Mouse (Mus musculus) myocyte (in vitro differentiated cells): ENCODE measurements around the gene Heca. TPM values are rescaled to one million over a fixed set of nuclear protein-coding genes. Genes with fewer than 3 reads are reported as not detected.
"Not testable (repeated sequence)": the region's sequence is repeated elsewhere in the genome, so short reads cannot be mapped to it uniquely, and the experiment has no call there.

Experiments
- H3K27me3 ChIP-seq: one replicate; pipeline ENCODE4 v1.6.1; 2011; ENCODE audit not compliant: control insufficient read depth, insufficient read depth, insufficient read length
- H3K36me3 ChIP-seq: one replicate; pipeline ENCODE4 v1.6.1; 2011; ENCODE audit not compliant: control insufficient read depth, insufficient read depth
- H3K4me2 ChIP-seq: one replicate; pipeline ENCODE4 v1.6.1; 2011; ENCODE audit warnings: low read depth, control low read depth
- H3K4me3 ChIP-seq: one replicate; pipeline ENCODE4 v1.5.1; 2011; ENCODE audit warnings: mild to moderate bottlenecking, control low read depth, moderate library complexity
- H3K79me2 ChIP-seq: one replicate; pipeline ENCODE4 v1.6.1; 2011; ENCODE audit not compliant: control insufficient read depth, insufficient read depth
- H3ac ChIP-seq: one replicate; pipeline ENCODE4 v1.6.1; 2011; ENCODE audit not compliant: control insufficient read depth, insufficient read length
- CEBPB ChIP-seq: IDR thresholded peaks from 2 replicates; pipeline ENCODE4 v1.6.1; 2011; ENCODE audit warnings: mild to moderate bottlenecking, moderate library complexity; ENCODE audit not compliant: poor library complexity, insufficient read depth, severe bottlenecking
- E2F4 ChIP-seq: IDR thresholded peaks from one replicate; pipeline ENCODE4 v1.6.1; 2011; ENCODE audit warnings: mild to moderate bottlenecking, control low read depth, moderate library complexity; ENCODE audit not compliant: insufficient read depth
- MAX ChIP-seq: IDR thresholded peaks from one replicate; pipeline ENCODE4 v1.6.1; 2011; ENCODE audit warnings: low read depth, mild to moderate bottlenecking, control low read depth
- MYOD1 ChIP-seq, 3 experiments: IDR thresholded peaks; one replicate each; pipeline ENCODE4 v1.6.1; 2011; ENCODE audit warnings: control low read depth in 2 of 3, low read depth in 2 of 3, mild to moderate bottlenecking in 2 of 3, moderate library complexity in 1 of 3; ENCODE audit not compliant: insufficient read length in 2 of 3, control insufficient read depth in 1 of 3
- MYOG ChIP-seq, 3 experiments: IDR thresholded peaks; one replicate each; pipeline ENCODE4 v1.6.1; 2011; ENCODE audit warnings: control low read depth in 2 of 3, low read depth in 2 of 3, mild to moderate bottlenecking in 2 of 3; ENCODE audit not compliant: insufficient read length in 2 of 3, control insufficient read depth in 1 of 3, insufficient read depth in 1 of 3
- POLR2A ChIP-seq: IDR thresholded peaks from one replicate; pipeline ENCODE4 v1.6.1; 2011; ENCODE audit warnings: low read depth, mild to moderate bottlenecking, control low read depth, moderate library complexity; ENCODE audit not compliant: insufficient read length
- POLR2AphosphoS2 ChIP-seq: IDR thresholded peaks from one replicate; pipeline ENCODE4 v1.6.1; 2011; ENCODE audit warnings: low read depth, control low read depth; ENCODE audit not compliant: insufficient read length
- REST ChIP-seq: IDR thresholded peaks from one replicate; pipeline ENCODE4 v1.6.1; 2011; ENCODE audit warnings: mild to moderate bottlenecking, control low read depth, moderate library complexity; ENCODE audit not compliant: insufficient read depth, insufficient read length
- SRF ChIP-seq: IDR thresholded peaks from one replicate; pipeline ENCODE4 v1.6.1; 2011; ENCODE audit warnings: low read depth; ENCODE audit not compliant: control insufficient read depth, insufficient read length
- TCF12 ChIP-seq: IDR thresholded peaks from one replicate; pipeline ENCODE4 v1.6.1; 2011; ENCODE audit warnings: mild to moderate bottlenecking, control low read depth; ENCODE audit not compliant: poor library complexity, insufficient read depth, severe bottlenecking
- TCF3 ChIP-seq: IDR thresholded peaks from one replicate; pipeline ENCODE4 v1.6.1; 2011; ENCODE audit warnings: low read depth, control low read depth; ENCODE audit not compliant: insufficient read length
- USF1 ChIP-seq: IDR thresholded peaks from one replicate; pipeline ENCODE4 v1.6.1; 2011; ENCODE audit warnings: low read depth, mild to moderate bottlenecking, control low read depth, moderate library complexity
- polyA plus RNA-seq: library from polyadenylated mRNA; unstranded; fragments of >200 nt; fragmentation: generic; extraction: Trizol; gene quantifications from one replicate; pipeline ENCODE4 v1.2.1, GENCODE M21; 2012; ENCODE audit warnings: missing spikeins

Gene Heca
- polyA plus RNA-seq, 1 experiment, result 4.1 TPM

DNA sequence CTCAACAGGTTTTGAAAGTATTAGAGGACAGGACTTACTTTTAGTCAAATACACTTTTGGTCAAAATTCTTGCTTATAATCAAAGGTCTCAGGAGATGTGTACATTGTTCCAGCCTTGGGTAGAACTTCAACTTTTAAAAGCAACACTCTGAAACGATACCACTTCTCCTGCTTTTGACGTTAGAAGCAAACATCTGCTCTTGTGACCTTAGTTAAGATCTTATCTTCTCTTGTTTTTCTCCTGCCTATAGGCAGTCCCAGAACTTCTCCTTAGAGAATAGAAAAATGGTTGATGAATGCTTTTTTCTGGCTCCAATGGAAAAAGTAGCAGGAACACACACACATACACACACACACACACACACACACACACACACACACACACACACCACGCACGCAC, 18.2 kb upstream of the Heca start:
- Histone ChIP-seq H3K36me3 (no peaks in the 10 kb centered on the region), H3K4me2 (no peak overlapping the region), H3K79me2 (no peaks in the 10 kb centered on the region), H3K4me3 (no peak overlapping the region), H3K27me3 (no peaks in the 10 kb centered on the region), H3ac (no peak overlapping the region)
- TF ChIP-seq USF1, result no peak
- no peak for TF ChIP-seq POLR2AphosphoS2
- TF ChIP-seq TCF12, result no peak
- TF ChIP-seq TCF3, result no peak
- TF ChIP-seq POLR2A, result no peak
- TF ChIP-seq REST, result no peak
- no peak for TF ChIP-seq CEBPB
- TF ChIP-seq SRF, result no peak
- TF ChIP-seq MYOD1 (IDR thresholded peaks at IDR 0.05; ENCODE audit: control insufficient read depth in 1 of 3, insufficient read length in 2 of 3, low read depth in 2 of 3), result no peak
- no peak for TF ChIP-seq E2F4

DNA sequence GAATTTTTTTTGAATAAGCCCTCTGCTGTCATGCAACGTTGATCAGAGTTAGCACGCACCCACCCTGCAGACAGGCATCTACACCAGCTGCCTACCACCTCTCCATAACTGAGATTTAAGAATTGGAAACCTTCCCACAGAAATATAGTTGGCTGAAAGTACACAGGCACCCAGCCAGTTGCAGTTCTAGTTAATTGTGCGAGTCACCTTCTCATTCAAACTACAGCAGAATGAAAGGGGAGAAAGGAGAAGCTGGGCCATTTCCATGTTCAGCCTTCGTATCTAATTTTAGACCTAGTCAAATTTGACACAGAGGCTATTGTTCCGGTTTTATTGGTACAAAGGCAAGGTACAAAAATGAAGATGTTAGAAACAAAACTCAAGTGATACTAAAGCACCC, 2.9 kb upstream of the Heca start:
- no peak overlapping the region for H3K4me2 ChIP-seq
- H3K36me3 ChIP-seq, result no peaks in the 10 kb centered on the region
- no peak overlapping the region for H3K4me3 ChIP-seq
- H3K27me3 ChIP-seq, result no peaks in the 10 kb centered on the region
- no peak for TF ChIP-seq MAX
- no peak for TF ChIP-seq MYOG (IDR thresholded peaks at IDR 0.05; ENCODE audit: control insufficient read depth in 1 of 3, insufficient read depth in 1 of 3, insufficient read length in 2 of 3, low read depth in 2 of 3)
- TF ChIP-seq USF1, result no peak
- no peak for TF ChIP-seq SRF
- no peak for TF ChIP-seq CEBPB
- no peak for TF ChIP-seq TCF12
- no peak for TF ChIP-seq REST
- TF ChIP-seq MYOD1 (IDR thresholded peaks at IDR 0.05; ENCODE audit: control insufficient read depth in 1 of 3, insufficient read length in 2 of 3, low read depth in 2 of 3), result no peak
- no peak for TF ChIP-seq E2F4
- TF ChIP-seq TCF3, result no peak
- H3K79me2 ChIP-seq, result peaks cover 3% of the 10 kb centered on the region
- H3ac ChIP-seq, result no peak overlapping the region

DNA sequence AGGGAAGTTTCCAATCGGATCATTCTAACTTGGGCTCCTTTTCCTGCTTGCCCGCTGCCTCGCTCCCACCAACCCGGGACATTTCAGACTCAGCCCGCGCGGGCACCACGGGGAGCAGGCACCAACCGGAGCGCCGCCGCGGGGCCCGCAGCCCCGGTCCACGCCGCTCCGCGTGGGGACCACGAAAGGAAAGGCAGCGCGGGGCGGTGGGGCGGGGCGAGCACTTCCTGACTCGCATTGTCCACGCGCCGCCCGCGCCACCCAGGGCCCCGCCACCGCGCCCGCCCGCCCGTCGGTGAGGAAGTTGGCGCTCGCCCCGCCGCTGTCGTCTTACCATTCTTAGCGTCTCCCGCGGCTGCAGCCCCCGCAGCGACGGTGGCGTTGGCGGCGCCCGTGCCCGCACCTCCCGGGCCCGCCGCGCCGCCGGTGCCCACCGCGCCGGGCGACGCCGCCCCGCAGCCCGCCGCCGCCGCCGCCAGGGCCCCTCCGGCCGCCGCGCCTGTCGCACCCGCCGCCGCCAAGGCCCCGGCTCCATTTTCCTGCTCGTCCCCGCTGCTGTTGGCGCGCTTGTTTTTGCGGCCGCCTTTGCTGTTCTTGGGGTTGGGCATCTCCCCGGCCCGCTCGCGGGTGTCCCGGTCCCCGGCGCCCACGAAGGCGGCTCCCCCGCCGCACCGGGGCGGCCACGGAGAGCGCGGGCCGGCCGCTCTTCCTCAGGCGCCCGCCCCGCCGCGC, 526 bp downstream of the Heca start:
- Histone ChIP-seq H3ac (peak overlapping the region; percentile 95), H3K4me2 (peak overlapping the region; percentile 67), H3K36me3 (no peaks in the 10 kb centered on the region), H3K27me3 (no peaks in the 10 kb centered on the region), H3K4me3 (peak overlapping the region; percentile 48), H3K79me2 (peaks cover 3% of the 10 kb centered on the region)
- TF ChIP-seq CEBPB (no peak), SRF (no peak), USF1 (no peak), TCF12 (no peak), REST (no peak)

DNA sequence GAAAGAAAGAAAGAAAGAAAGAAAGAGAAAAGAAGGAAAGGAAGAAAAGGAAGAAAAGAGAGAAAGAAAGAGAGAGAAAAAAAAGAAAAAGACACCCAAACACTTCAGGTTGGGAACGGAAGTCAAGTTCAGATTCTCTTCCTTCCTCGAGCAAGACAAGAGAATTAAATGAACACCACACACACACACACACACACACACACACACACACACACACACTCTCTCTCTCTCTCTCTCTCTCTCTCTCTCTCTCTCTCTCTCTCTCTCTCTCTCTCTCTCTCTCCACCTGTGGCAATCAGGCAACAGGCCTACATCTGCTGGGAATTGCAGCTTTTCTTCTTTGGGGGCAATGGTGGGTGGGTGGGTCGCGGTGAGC, 1.1 kb downstream of the Heca start:
- not testable (repeated sequence) for H3K36me3 ChIP-seq, H3K27me3 ChIP-seq
- peak overlapping the region; percentile 95 for H3ac ChIP-seq

DNA sequence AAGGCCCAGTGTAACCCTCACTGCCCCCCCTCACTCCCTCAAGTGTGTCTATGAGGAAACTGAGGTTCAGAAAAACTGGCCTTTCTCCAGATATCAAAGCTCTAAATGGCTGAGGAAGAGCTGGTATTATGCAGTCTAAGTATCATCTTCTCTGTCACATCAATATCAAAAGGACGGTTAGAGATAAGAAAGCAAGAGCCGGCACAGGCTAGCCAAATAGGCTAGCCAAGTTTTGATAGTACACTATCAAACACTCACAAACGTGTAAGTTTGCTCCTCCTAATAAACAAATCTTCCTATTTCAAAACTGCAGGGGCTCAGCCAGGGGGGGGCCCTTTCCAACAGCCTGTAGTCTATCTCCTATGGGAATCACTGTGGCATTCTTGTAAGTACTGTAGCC, 1.8 kb downstream of the Heca start:
- Histone ChIP-seq H3K4me2 (peak overlapping the region; percentile 67), H3K79me2 (peaks cover 3% of the 10 kb centered on the region), H3K27me3 (no peaks in the 10 kb centered on the region), H3K36me3 (no peaks in the 10 kb centered on the region), H3K4me3 (peak overlapping the region; percentile 48), H3ac (no peak overlapping the region)
- TF ChIP-seq TCF3 (no peak), MYOG (IDR thresholded peaks at IDR 0.05; ENCODE audit: control insufficient read depth in 1 of 3, insufficient read depth in 1 of 3, insufficient read length in 2 of 3, low read depth in 2 of 3) (no peak)

More for the DNA sequence above, 1.1 kb downstream of the Heca start:
- H3K79me2 ChIP-seq, result not testable (repeated sequence)
- H3K4me2 ChIP-seq, result peak overlapping the region; percentile 67
- H3K4me3 ChIP-seq, result peak overlapping the region; percentile 48

DNA sequence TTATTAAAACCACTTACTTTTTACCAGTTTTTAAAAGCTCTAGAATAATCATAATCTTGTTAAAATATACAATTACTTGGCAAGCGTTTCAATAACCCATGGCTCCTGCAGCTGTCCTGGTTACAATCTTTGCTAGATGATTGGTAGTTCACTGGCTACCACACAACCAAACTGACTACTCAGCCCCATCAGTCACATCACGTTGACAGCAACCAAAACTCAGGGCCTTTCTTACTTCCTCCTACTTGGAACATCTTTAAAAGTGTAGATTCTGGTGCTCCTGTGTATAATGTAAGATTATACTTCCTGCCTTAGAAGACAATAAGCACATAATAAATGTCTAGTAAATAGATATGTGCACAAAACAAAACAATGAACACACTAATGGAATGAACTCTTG, 14.2 kb downstream of the Heca start:
- H3K27me3 ChIP-seq, result no peaks in the 10 kb centered on the region
- H3ac ChIP-seq, result no peak overlapping the region
- TF ChIP-seq REST (no peak), MYOD1 (IDR thresholded peaks at IDR 0.05; ENCODE audit: control insufficient read depth in 1 of 3, insufficient read length in 2 of 3, low read depth in 2 of 3) (no peak), TCF12 (no peak), TCF3 (no peak), CEBPB (no peak), USF1 (no peak), MYOG (IDR thresholded peaks at IDR 0.05; ENCODE audit: control insufficient read depth in 1 of 3, insufficient read depth in 1 of 3, insufficient read length in 2 of 3, low read depth in 2 of 3) (no peak), SRF (no peak), MAX (no peak), E2F4 (no peak), POLR2A (no peak), POLR2AphosphoS2 (no peak)
- H3K79me2 ChIP-seq, result no peaks in the 10 kb centered on the region
- no peak overlapping the region for H3K4me2 ChIP-seq
- no peaks in the 10 kb centered on the region for H3K36me3 ChIP-seq
- no peak overlapping the region for H3K4me3 ChIP-seq
